Mouse (Mus musculus): ENCODE data around the gene Col6a1.

GRCm38 (mm10) chr10:76721746-76722145 is 4.2 kb downstream of the Col6a1 start:
- no peak for TF ChIP-seq CTCF (IDR thresholded peaks at IDR 0.05; ENCODE audit: low read depth)
- TF ChIP-seq EP300 (IDR thresholded peaks at IDR 0.05; ENCODE audit: low read depth) = no peak
